Mouse (Mus musculus) small intestine, adult 2 months (tissue): Measurements from ENCODE around the gene Zfp553. TPM values are rescaled to one million over a fixed set of nuclear protein-coding genes. Genes with fewer than 3 reads are reported as not detected.

ENCODE experiments used
- H3K27ac ChIP-seq: fragments of 200-500 bp; 2 replicates; pipeline ENCODE4 v1.5.1; 2012; ENCODE audit warnings: low read depth, low read length, control low read depth, inconsistent platforms; ENCODE audit not compliant: insufficient read depth
- H3K27me3 ChIP-seq: fragments of 200-500 bp; 2 replicates; pipeline ENCODE4 v1.6.1; 2012; ENCODE audit warnings: mild to moderate bottlenecking, moderate library complexity, low read length, inconsistent platforms; ENCODE audit not compliant: control insufficient read depth, insufficient read depth
- H3K36me3 ChIP-seq: fragments of 200-500 bp; 2 replicates; pipeline ENCODE4 v1.6.1; 2012; ENCODE audit warnings: mild to moderate bottlenecking, low read length, control low read depth, inconsistent platforms; ENCODE audit not compliant: control insufficient read depth, insufficient read depth
- H3K4me1 ChIP-seq: fragments of 200-500 bp; 2 replicates; pipeline ENCODE4 v1.6.1; 2012; ENCODE audit warnings: low read length, inconsistent platforms, mixed read lengths; ENCODE audit not compliant: control insufficient read depth, insufficient read depth, insufficient read length
- H3K4me3 ChIP-seq: fragments of 200-500 bp; 2 replicates; pipeline ENCODE4 v1.5.1; 2012; ENCODE audit warnings: low read depth, mild to moderate bottlenecking, control low read depth, inconsistent platforms, low read length, moderate library complexity
- CTCF ChIP-seq: fragments of 200-500 bp; IDR thresholded peaks from 2 replicates; pipeline ENCODE4 v1.5.1; 2012; ENCODE audit warnings: low read depth, mild to moderate bottlenecking, control low read depth, inconsistent platforms, low read length, moderate library complexity, mixed read lengths; ENCODE audit not compliant: insufficient replicate concordance, insufficient read length; ENCODE audit errors: extremely low read depth
- POLR2A ChIP-seq: fragments of 200-500 bp; IDR thresholded peaks from 2 replicates; pipeline ENCODE4 v1.6.1; 2012; ENCODE audit warnings: low read depth, mild to moderate bottlenecking, control low read depth, inconsistent platforms, low read length, moderate library complexity
- WGBS: fragments of 180-500 bp; shearing (Covaris S2); methylation state at CpG from one replicate; pipeline ENCODE4 v1.1.7; 2018; 5-methylcytosine and 5-hydroxymethylcytosine counted together
- polyA plus RNA-seq: library from polyadenylated mRNA; depleted of rRNA; stranded (reverse); fragments of >200 nt; gene quantifications from 2 replicates; pipeline ENCODE4 v1.2.3, GENCODE M21; 2012; rRNA removed

Gene Zfp553
- 4.9 and 8.1 TPM in 2 replicates for polyA plus RNA-seq

DNA sequence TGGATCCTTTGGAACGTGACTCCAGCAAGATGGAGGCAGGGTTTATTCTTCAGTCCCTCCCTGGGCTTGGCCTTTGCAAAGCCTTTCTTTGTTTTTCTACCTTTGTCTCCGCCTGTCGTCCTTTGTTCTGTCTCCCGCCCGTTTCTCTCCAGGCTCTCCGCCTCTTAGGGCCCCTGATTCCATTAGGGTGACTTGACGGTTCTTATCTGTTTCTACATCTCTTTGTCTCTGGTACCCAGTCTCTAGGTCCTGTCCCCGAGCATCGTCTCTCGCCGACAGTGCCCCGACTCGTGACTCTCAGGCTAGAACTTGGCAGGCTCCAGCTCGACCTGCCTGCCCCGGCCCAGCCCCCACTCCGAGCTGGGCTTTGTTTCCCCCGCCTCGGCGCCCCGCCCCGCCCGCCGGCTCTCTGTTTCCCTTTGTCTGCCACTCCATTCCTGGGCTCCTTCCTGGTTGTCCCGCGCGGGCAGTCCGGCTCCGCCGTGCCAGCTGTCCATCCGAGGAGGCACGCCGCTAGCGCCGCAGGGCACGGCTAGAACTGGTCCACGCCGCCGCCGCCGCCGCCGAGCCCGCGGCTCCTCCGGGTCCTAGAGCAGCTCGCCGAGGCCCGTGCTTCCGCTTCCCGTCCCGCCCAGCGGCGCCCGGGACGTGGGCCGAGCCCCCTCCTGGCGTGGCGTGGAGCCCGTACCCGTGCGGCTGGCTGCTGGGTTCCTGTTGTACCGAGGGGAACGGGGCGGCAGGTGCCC lies at the start of gene Zfp553, which contains the start of gene Sept1:
TSS of gene Zfp553 (plus strand) at position 440 of the 746 bp plus-strand sequence.
TSS of gene Sept1 (minus strand) at position 509 of the 746 bp plus-strand sequence.
- under 1% methylated on average over 64 of the region's 64 CpGs for WGBS
- TF ChIP-seq POLR2A (peak; percentile 54), CTCF (no peak)

DNA sequence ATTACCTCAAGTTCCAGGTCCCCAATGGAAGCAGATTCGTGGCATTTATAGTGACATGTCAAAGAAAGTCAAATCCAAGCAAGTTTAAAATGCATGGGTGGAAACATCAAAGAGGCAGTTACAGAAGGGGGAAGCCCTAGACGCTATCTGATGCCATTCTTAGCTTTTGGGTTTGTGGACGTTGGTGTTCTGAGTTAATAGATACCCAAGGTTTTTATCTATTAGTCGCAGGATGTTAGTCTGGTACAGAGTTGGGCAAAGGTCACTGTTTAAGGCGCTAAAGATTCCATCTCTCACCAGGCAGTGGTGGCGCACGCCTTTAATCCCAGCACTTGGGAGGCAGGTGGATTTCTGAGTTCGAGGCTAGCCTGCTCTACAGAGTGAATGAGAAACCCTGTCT lies 49.5 kb upstream of the Zfp553 start:
- 24% methylated on average over 8 of the region's 8 CpGs for WGBS
- no peak for TF ChIP-seq POLR2A
- TF ChIP-seq CTCF: no peak
- H3K27me3 ChIP-seq: no peaks in the 10 kb centered on the region
- no peak overlapping the region for H3K4me3 ChIP-seq
- H3K36me3 ChIP-seq: no peaks in the 10 kb centered on the region
- no peak overlapping the region for H3K27ac ChIP-seq
- peaks cover 3% of the 10 kb centered on the region; the same call in 1 of the 2 replicates for H3K4me1 ChIP-seq

More for the DNA sequence above, at the start of gene Zfp553, which contains the start of gene Sept1:
- H3K27me3 ChIP-seq: no peaks in the 10 kb centered on the region
- H3K4me3 ChIP-seq: peak within 1 kb of the TSS; percentile 99
- peaks cover 3% of the 10 kb centered on the region; the same call in 1 of the 2 replicates for H3K4me1 ChIP-seq
- peak within 1 kb of the TSS; percentile 83 for H3K27ac ChIP-seq
- peaks cover 19% of the 10 kb centered on the region for H3K36me3 ChIP-seq

DNA sequence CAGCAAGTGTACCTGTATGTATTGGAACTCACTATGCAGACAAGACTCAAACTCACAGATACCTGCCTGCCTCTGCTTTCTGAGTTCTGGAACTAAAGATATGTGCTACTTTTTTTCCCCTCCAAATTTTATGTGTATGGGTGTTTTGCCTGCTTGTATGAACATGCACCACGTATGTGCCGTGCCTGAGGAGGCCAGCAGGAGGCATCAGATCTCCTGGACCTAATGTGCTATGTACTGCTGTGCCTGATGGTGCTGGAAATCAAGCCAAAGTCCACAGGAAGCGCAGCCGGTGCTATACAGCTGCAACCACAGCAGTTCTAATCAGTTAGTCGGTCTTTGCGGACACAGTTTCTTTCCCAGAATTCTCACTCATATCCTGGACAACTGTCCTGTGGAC lies 49.0 kb upstream of the Zfp553 start:
- Histone ChIP-seq H3K27ac (peak overlapping the region; percentile 41; the same call in 1 of the 2 replicates), H3K4me3 (no peak overlapping the region), H3K36me3 (no peaks in the 10 kb centered on the region), H3K4me1 (peaks cover 3% of the 10 kb centered on the region; the same call in 1 of the 2 replicates), H3K27me3 (no peaks in the 10 kb centered on the region)
- TF ChIP-seq CTCF: peak; percentile 57; the same call in 1 of the 2 replicates
- TF ChIP-seq POLR2A: no peak
- WGBS: 39% methylated on average over 6 of the region's 6 CpGs

DNA sequence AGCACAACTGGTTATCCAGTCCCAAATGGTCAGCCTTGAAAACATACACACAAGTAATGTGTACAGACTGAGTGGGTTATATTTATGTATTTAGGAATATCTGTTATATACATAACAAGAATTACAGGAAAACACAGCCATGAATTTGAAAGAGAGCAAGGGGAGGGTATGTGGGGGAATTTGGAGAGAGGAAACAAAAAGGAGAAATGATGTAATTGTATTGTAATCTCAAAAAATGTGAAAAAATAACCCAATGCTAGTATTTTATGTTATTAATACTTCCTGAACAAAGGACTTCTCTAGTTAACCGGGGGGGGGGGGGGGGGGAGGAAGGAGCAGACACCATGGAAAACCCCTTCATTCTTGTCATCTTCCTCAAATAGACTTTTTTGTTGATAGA lies 48.1 kb upstream of the Zfp553 start:
- WGBS: 31% methylated on average over 1 of the region's 1 CpGs
- Histone ChIP-seq H3K4me1 (peaks cover 5% of the 10 kb centered on the region; the same call in 1 of the 2 replicates), H3K27me3 (no peaks in the 10 kb centered on the region), H3K4me3 (no peak overlapping the region), H3K27ac (peak overlapping the region; percentile 41; the same call in 1 of the 2 replicates), H3K36me3 (no peaks in the 10 kb centered on the region)
- no peak for TF ChIP-seq POLR2A
- TF ChIP-seq CTCF: no peak

DNA sequence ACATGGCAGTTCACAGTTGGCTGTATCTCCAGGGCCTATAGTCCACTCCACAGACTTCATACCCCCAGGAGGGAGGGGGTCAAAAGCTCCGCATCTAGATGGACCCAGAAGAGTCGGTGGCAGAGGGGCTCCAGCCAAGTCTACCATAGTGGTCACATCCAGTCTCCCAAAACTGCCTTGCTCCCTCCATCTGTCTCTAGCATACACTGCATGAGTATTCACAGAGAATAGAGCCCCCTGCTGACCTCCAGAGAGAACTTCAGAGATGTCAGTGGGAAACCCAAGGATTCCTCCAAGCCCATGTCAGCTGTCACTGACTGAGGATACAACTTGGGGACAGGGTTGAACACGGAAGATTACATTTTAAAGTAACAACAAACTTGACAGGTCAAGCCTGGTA lies 47.3 kb upstream of the Zfp553 start:
- no peak overlapping the region for H3K4me3 ChIP-seq
- WGBS: 70% methylated on average over 3 of the region's 3 CpGs
- H3K27ac ChIP-seq: no peak overlapping the region
- H3K27me3 ChIP-seq: no peaks in the 10 kb centered on the region
- peaks cover 5% of the 10 kb centered on the region; the same call in 1 of the 2 replicates for H3K4me1 ChIP-seq
- no peaks in the 10 kb centered on the region for H3K36me3 ChIP-seq
- TF ChIP-seq CTCF (peak; percentile 37; the same call in 1 of the 2 replicates), POLR2A (no peak)

DNA sequence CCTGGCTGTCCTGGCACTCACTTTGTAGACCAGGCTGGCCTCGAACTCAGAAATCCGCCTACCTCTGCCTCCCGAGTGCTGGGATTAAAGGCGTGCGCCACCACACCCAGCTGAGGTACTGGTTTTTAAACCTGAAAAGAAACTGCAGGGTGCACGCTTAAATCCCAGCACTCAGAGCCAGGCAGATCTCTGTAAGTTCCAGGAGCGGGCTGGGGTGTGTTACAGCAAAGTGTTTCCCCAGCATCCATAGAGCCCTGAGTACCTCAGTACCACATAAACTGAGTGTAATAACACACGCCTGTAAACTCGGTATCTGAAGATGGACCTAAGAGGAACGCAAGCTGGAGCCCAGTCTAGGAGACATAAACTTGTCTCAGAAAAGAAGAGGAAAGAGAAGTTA lies 45.5 kb upstream of the Zfp553 start:
- TF ChIP-seq POLR2A: no peak
- no peak for TF ChIP-seq CTCF
- no peak overlapping the region for H3K4me3 ChIP-seq
- no peaks in the 10 kb centered on the region for H3K27me3 ChIP-seq
- H3K27ac ChIP-seq: no peak overlapping the region
- H3K36me3 ChIP-seq: peaks cover 10% of the 10 kb centered on the region
- WGBS: 79% methylated on average over 10 of the region's 10 CpGs
- peaks cover 5% of the 10 kb centered on the region; the same call in 1 of the 2 replicates for H3K4me1 ChIP-seq
